Mouse (Mus musculus) lung, embryonic 15.5 days (tissue): Measurements from ENCODE around the gene Tsfm. TPM values are rescaled to one million over a fixed set of nuclear protein-coding genes. Genes with fewer than 3 reads are reported as not detected.
"Not testable (repeated sequence)": the region's sequence is repeated elsewhere in the genome, so short reads cannot be mapped to it uniquely, and the experiment has no call there.

Experiments
- ATAC-seq: fragments of 200-750 bp; cut with Nextera tagmentation; 2 replicates; pipeline ENCODE4 v1.8.0; 2017; ENCODE audit warnings: moderate number of reproducible peaks, borderline replicate concordance; ENCODE audit not compliant: low FRiP score, low TSS enrichment; ENCODE audit errors: extremely low read depth
- H3K27ac ChIP-seq: fragments of 300-500 bp; sonication (generic); 2 replicates; pipeline ENCODE4 v1.5.1; 2015; ENCODE audit warnings: moderate library complexity, mild to moderate bottlenecking, inconsistent platforms
- H3K27me3 ChIP-seq: fragments of 300-500 bp; sonication (generic); 2 replicates; pipeline ENCODE4 v1.6.1; 2015; ENCODE audit warnings: inconsistent platforms
- H3K36me3 ChIP-seq: fragments of 300-500 bp; sonication (generic); 2 replicates; pipeline ENCODE4 v1.6.1; 2015; ENCODE audit warnings: inconsistent platforms
- H3K4me1 ChIP-seq: fragments of 300-500 bp; sonication (generic); 2 replicates; pipeline ENCODE4 v1.6.1; 2015; ENCODE audit warnings: inconsistent platforms
- H3K4me2 ChIP-seq: fragments of 300-500 bp; sonication (generic); 2 replicates; pipeline ENCODE4 v1.6.1; 2015; ENCODE audit warnings: inconsistent platforms, mild to moderate bottlenecking, moderate library complexity
- H3K4me3 ChIP-seq: fragments of 300-500 bp; sonication (generic); 2 replicates; pipeline ENCODE4 v1.5.1; 2015; ENCODE audit warnings: mild to moderate bottlenecking, inconsistent platforms
- H3K9ac ChIP-seq: fragments of 300-500 bp; sonication (generic); 2 replicates; pipeline ENCODE4 v1.6.1; 2015; ENCODE audit warnings: inconsistent platforms
- H3K9me3 ChIP-seq: fragments of 300-500 bp; sonication (generic); 2 replicates; pipeline ENCODE4 v1.6.1; 2016; ENCODE audit warnings: inconsistent platforms
- whole genome bisulfite sequencing: fragments of 180-500 bp; shearing (Covaris S2); methylation state at CpG from one replicate; pipeline ENCODE4 v1.1.7; 2015; 5-methylcytosine and 5-hydroxymethylcytosine counted together
- polyA plus RNA-seq: library from polyadenylated mRNA; unstranded; fragments of >200 nt; fragmentation: Nextera tagmentation; extraction: Ambion mirVana; gene quantifications from 2 replicates; pipeline ENCODE4 v1.2.1, GENCODE M21; 2015

Tsfm gene
- polyA plus RNA-seq, 1 experiment from 2014 or later = 73.2 TPM

GRCm38 (mm10) chr10:127072270-127072669, 41.6 kb upstream of the Tsfm start:
- Histone ChIP-seq H3K4me1 (peaks cover 22% of the 10 kb centered on the region), H3K27me3 (peaks cover 21% of the 10 kb centered on the region), H3K36me3 (peaks cover 14% of the 10 kb centered on the region)
- not testable (repeated sequence) for H3K27ac ChIP-seq, H3K9me3 ChIP-seq, H3K4me3 ChIP-seq, ATAC-seq, H3K9ac ChIP-seq, H3K4me2 ChIP-seq
- 77% methylated on average over 4 of the region's 4 CpGs for WGBS

GRCm38 (mm10) chr10:127071203-127071602, 40.6 kb upstream of the Tsfm start:
- no peak for ATAC-seq
- H3K9me3 ChIP-seq = no peaks in the 10 kb centered on the region
- H3K4me1 ChIP-seq = peaks cover 22% of the 10 kb centered on the region
- 64% methylated on average over 9 of the region's 9 CpGs for WGBS
- H3K4me2 ChIP-seq = peak overlapping the region; percentile 83
- peak overlapping the region; percentile 67; the same call in 1 of the 2 replicates for H3K9ac ChIP-seq
- peaks cover 24% of the 10 kb centered on the region for H3K36me3 ChIP-seq
- peaks cover 10% of the 10 kb centered on the region for H3K27me3 ChIP-seq
- no peak overlapping the region for H3K27ac ChIP-seq
- peak overlapping the region; percentile 57 for H3K4me3 ChIP-seq

- H3K27ac ChIP-seq = peak within 1 kb of the TSS; percentile 90
- ATAC-seq = peak; percentile 91
- no peaks in the 10 kb centered on the region for H3K9me3 ChIP-seq
- H3K4me1 ChIP-seq = peaks cover 22% of the 10 kb centered on the region
- peaks cover 32% of the 10 kb centered on the region for H3K36me3 ChIP-seq
- H3K4me2 ChIP-seq = peak within 1 kb of the TSS; percentile 83
- peaks cover 3% of the 10 kb centered on the region; the same call in 1 of the 2 replicates for H3K27me3 ChIP-seq
- WGBS = under 1% methylated on average over 36 of the region's 36 CpGs
- H3K4me3 ChIP-seq = peak within 1 kb of the TSS; percentile 57
- peak within 1 kb of the TSS; percentile 67 for H3K9ac ChIP-seq
These were observed 39.8 kb upstream of the Tsfm start, which contains the start of gene Tspan31 for GRCm38 (mm10) chr10:127070190-127071121. Gene Tspan31, minus strand, starts transcription at chr10:127070264.

GRCm38 (mm10) chr10:127069281-127070189, 38.9 kb upstream of the Tsfm start:
- WGBS = 4% methylated on average over 30 of the region's 30 CpGs
- Histone ChIP-seq H3K9me3 (no peaks in the 10 kb centered on the region), H3K27ac (peak overlapping the region; percentile 90), H3K9ac (peak overlapping the region; percentile 58), H3K27me3 (no peaks in the 10 kb centered on the region), H3K4me2 (peak overlapping the region; percentile 83), H3K4me1 (peaks cover 29% of the 10 kb centered on the region), H3K4me3 (peak overlapping the region; percentile 57), H3K36me3 (peaks cover 39% of the 10 kb centered on the region)
- ATAC-seq = peak; percentile 54

- Histone ChIP-seq H3K9ac (peak overlapping the region; percentile 58), H3K9me3 (no peaks in the 10 kb centered on the region), H3K4me1 (peaks cover 29% of the 10 kb centered on the region), H3K4me2 (peak overlapping the region; percentile 83), H3K27ac (0 out of 2 replicates have a peak overlapping the region, but pooled peaks have one; percentile 90), H3K36me3 (peaks cover 39% of the 10 kb centered on the region), H3K27me3 (no peaks in the 10 kb centered on the region), H3K4me3 (peak overlapping the region; percentile 57)
- 62% methylated on average over 9 of the region's 9 CpGs for WGBS
- ATAC-seq = no peak
These were observed 37.9 kb upstream of the Tsfm start for GRCm38 (mm10) chr10:127068360-127069038.

- Histone ChIP-seq H3K4me1 (peaks cover 33% of the 10 kb centered on the region), H3K36me3 (peaks cover 39% of the 10 kb centered on the region), H3K4me2 (no peak overlapping the region), H3K27me3 (peaks cover 5% of the 10 kb centered on the region; the same call in 1 of the 2 replicates), H3K27ac (no peak overlapping the region), H3K4me3 (no peak overlapping the region), H3K9ac (no peak overlapping the region), H3K9me3 (no peaks in the 10 kb centered on the region)
- no peak for ATAC-seq
- WGBS = 90% methylated on average over 14 of the region's 14 CpGs
These were observed 35.9 kb upstream of the Tsfm start for GRCm38 (mm10) chr10:127066519-127067018.

- Histone ChIP-seq H3K27me3 (peaks cover 11% of the 10 kb centered on the region), H3K9ac (no peak overlapping the region), H3K27ac (no peak overlapping the region), H3K36me3 (peaks cover 39% of the 10 kb centered on the region), H3K4me1 (peaks cover 28% of the 10 kb centered on the region), H3K4me3 (no peak overlapping the region), H3K4me2 (no peak overlapping the region), H3K9me3 (no peaks in the 10 kb centered on the region)
- WGBS = 73% methylated on average over 9 of the region's 9 CpGs
- no peak for ATAC-seq
These were observed 35.3 kb upstream of the Tsfm start for GRCm38 (mm10) chr10:127065981-127066380.

- peaks cover 26% of the 10 kb centered on the region for H3K27me3 ChIP-seq
- peaks cover 34% of the 10 kb centered on the region for H3K4me1 ChIP-seq
- peak overlapping the region; percentile 85 for H3K4me3 ChIP-seq
- H3K9me3 ChIP-seq = no peaks in the 10 kb centered on the region
- H3K36me3 ChIP-seq = peaks cover 39% of the 10 kb centered on the region
- 6% methylated on average over 37 of the region's 37 CpGs for WGBS
- H3K9ac ChIP-seq = peak overlapping the region; percentile 97
- peak overlapping the region; percentile 68 for H3K4me2 ChIP-seq
- H3K27ac ChIP-seq = peak overlapping the region; percentile 87
- ATAC-seq = no peak
These were observed 33.6 kb upstream of the Tsfm start for GRCm38 (mm10) chr10:127063913-127064870.

GRCm38 (mm10) chr10:127063239-127063872, 32.7 kb upstream of the Tsfm start, which contains the start of gene Cdk4:
Gene Cdk4, plus strand, starts transcription at chr10:127063534.
- ATAC-seq = peak; percentile 93
- H3K9ac ChIP-seq = peak within 1 kb of the TSS; percentile 97
- WGBS = under 1% methylated on average over 46 of the region's 46 CpGs
- H3K4me1 ChIP-seq = peaks cover 34% of the 10 kb centered on the region
- H3K27ac ChIP-seq = peak within 1 kb of the TSS; percentile 87
- peak within 1 kb of the TSS; percentile 68 for H3K4me2 ChIP-seq
- H3K4me3 ChIP-seq = peak within 1 kb of the TSS; percentile 85
- H3K9me3 ChIP-seq = no peaks in the 10 kb centered on the region
- H3K36me3 ChIP-seq = peaks cover 36% of the 10 kb centered on the region
- peaks cover 31% of the 10 kb centered on the region for H3K27me3 ChIP-seq

GRCm38 (mm10) chr10:127062503-127062902, 31.9 kb upstream of the Tsfm start:
- 68% methylated on average over 5 of the region's 5 CpGs for WGBS
- peaks cover 30% of the 10 kb centered on the region; the same call in 1 of the 2 replicates for H3K4me1 ChIP-seq
- H3K9me3 ChIP-seq = no peaks in the 10 kb centered on the region
- no peak for ATAC-seq
- H3K4me2 ChIP-seq = peak overlapping the region; percentile 68; the same call in 1 of the 2 replicates
- no peak overlapping the region for H3K9ac ChIP-seq
- peaks cover 28% of the 10 kb centered on the region for H3K36me3 ChIP-seq
- no peak overlapping the region for H3K4me3 ChIP-seq
- peaks cover 31% of the 10 kb centered on the region for H3K27me3 ChIP-seq
- H3K27ac ChIP-seq = no peak overlapping the region
